Mouse (Mus musculus) megakaryocyte, embryonic 14.5 days (primary cell): ENCODE data around the gene Apaf1. TPM values are rescaled to one million over a fixed set of nuclear protein-coding genes. Genes with fewer than 3 reads are reported as not detected.

ENCODE experiments used
- H3K27me3 ChIP-seq: replicated peaks from 2 replicates; pipeline ENCODE3; 2012; ENCODE audit warnings: inconsistent platforms
- H3K36me3 ChIP-seq: replicated peaks from 2 replicates; pipeline ENCODE3; 2012; ENCODE audit warnings: low read length, inconsistent platforms, mixed read lengths
- H3K4me1 ChIP-seq: 2 replicates; pipeline ENCODE4 v1.6.1; 2012; ENCODE audit warnings: inconsistent platforms
- H3K4me3 ChIP-seq: replicated peaks from 2 replicates; pipeline ENCODE3; 2012; ENCODE audit warnings: moderate library complexity, mild to moderate bottlenecking, inconsistent platforms
- H3K9me3 ChIP-seq: 2 replicates; pipeline ENCODE4 v1.6.1; 2012; ENCODE audit warnings: inconsistent platforms
- FLI1 ChIP-seq: IDR thresholded peaks from 2 replicates; pipeline ENCODE4 v1.6.1; 2012; ENCODE audit warnings: low read length, inconsistent platforms, mixed read lengths
- GATA1 ChIP-seq: IDR thresholded peaks from 3 replicates; pipeline ENCODE4 v1.6.1; 2012; ENCODE audit warnings: mixed read lengths, low read length, inconsistent platforms, borderline replicate concordance
- polyA plus RNA-seq: library from polyadenylated mRNA; stranded (reverse); fragments of >175 nt; gene quantifications from 2 replicates; pipeline ENCODE4 v1.2.3, GENCODE M21; 2012; ENCODE audit warnings: low replicate concordance; ENCODE audit not compliant: insufficient read depth

The Apaf1 gene
- polyA plus RNA-seq, 1 experiment, result 2.9 TPM

DNA sequence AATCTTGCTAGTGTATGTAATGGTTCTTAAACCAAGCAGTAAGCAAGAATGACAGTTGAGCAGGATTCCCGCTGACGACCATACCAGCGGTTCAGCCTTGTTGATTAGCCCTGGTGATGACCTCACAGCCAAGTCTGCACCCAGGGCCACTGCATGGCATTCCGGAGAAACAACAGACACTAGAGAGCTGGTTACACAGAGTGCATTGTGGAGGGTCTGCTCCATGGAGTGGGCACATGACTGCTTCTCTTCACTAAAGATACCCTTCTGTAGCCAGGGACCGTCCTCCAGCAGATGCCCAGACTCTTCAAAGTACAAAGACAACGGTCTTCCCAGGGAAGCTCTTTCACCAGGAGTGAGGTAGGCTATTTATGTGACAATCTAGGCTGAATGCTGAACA lies 90.3 kb downstream of the Apaf1 start:
- no peak for TF ChIP-seq GATA1
- no peak for TF ChIP-seq FLI1

DNA sequence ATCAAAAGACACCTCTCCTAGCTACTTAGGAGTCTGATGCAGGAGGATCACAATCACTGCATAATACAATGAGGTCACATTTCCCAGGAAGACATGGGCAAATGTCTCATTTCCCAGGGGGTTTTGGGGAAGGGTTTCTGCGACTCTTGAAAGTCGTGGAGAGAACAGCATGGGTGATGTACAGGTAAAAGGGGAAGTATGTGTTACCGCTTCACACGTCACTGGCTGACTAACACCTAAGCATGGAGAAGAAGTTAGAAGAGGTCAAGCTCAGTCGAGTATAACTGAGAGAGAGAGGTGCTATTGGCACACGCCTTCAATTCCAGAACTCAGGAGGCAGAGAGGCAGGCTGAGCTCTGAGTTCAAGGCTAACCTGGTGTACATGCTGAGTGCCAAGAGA lies 92.2 kb downstream of the Apaf1 start:
- Histone ChIP-seq H3K27me3 (no peaks in the 10 kb centered on the region), H3K4me1 (no peaks in the 10 kb centered on the region; the same call in 1 of the 2 replicates), H3K36me3 (peaks cover 88% of the 10 kb centered on the region), H3K9me3 (no peaks in the 10 kb centered on the region), H3K4me3 (no peak overlapping the region)
- TF ChIP-seq GATA1 (no peak), FLI1 (no peak)

More for the DNA sequence above, 90.3 kb downstream of the Apaf1 start:
- no peaks in the 10 kb centered on the region; the same call in 1 of the 2 replicates for H3K4me1 ChIP-seq
- peaks cover 95% of the 10 kb centered on the region for H3K36me3 ChIP-seq
- H3K4me3 ChIP-seq, result no peak overlapping the region
- no peaks in the 10 kb centered on the region for H3K27me3 ChIP-seq
- no peaks in the 10 kb centered on the region for H3K9me3 ChIP-seq

DNA sequence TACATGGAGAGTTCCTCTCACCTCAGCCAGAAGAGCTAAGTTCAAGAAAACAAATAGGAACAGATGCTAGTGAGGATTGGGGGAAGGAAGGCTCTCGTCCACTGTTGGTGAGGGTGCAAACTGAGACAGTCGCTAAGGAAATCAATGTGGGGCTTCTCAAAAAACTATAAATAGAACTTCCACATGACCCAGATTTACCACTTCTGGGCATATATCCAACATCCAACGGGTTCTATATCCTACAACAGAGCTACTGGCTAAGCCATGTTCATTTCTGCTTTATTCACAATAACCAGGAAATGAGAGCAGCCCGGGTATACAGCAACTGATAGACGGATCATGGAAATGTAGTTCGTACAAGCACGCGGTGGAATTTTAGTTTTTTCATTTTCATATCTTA lies 99.5 kb downstream of the Apaf1 start:
- no peaks in the 10 kb centered on the region for H3K4me1 ChIP-seq
- H3K9me3 ChIP-seq, result peaks cover 15% of the 10 kb centered on the region
- H3K4me3 ChIP-seq, result no peak overlapping the region
- TF ChIP-seq GATA1 (no peak), FLI1 (no peak)
- peaks cover 41% of the 10 kb centered on the region for H3K36me3 ChIP-seq
- no peaks in the 10 kb centered on the region for H3K27me3 ChIP-seq

DNA sequence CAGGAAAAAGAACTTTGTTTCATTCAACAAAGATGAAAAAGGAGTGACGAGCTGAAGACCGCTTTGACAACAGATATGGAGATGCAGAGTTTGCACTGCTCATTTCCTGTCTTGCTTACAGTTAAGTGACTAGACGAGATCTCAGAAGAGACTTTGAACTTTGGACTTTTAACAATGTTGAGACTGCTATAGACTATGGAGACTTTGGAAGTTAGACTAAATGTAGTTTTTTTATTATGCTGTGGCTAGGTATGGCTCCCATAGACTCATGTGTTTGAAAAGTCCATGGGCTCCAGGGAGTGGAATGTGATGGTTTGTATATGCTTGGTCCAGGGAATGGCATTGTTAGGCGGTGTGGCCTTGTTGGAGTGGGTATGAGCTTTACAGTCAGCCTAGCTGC lies 100.8 kb downstream of the Apaf1 start:
- H3K4me1 ChIP-seq, result no peaks in the 10 kb centered on the region
- no peak for TF ChIP-seq FLI1
- no peak for TF ChIP-seq GATA1

DNA sequence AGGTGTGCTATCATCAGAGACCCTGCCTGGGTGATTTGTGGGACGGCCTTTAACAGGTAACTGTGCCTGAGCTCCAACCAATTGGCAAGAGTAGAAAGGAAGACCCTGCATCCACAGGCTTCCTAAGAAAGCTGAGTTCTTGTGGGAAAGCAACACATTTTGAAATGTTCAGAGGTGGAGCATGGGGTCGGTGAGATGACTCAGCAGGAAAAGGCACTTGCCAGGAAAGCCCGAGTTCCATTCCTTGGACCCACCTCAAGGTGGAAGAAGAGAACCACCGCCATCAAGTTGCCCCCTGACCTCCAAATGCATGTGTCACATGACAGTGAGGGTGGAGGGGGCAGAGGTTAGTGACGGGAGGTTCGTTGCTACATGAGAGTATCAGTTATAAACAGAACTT lies 108.1 kb downstream of the Apaf1 start:
- Histone ChIP-seq H3K4me3 (no peak overlapping the region), H3K4me1 (peaks cover 15% of the 10 kb centered on the region), H3K27me3 (peaks cover 15% of the 10 kb centered on the region), H3K36me3 (no peaks in the 10 kb centered on the region), H3K9me3 (peaks cover 11% of the 10 kb centered on the region)
- TF ChIP-seq FLI1, result no peak
- TF ChIP-seq GATA1, result no peak

More for the DNA sequence above, 100.8 kb downstream of the Apaf1 start:
- H3K9me3 ChIP-seq, result peaks cover 15% of the 10 kb centered on the region
- H3K4me3 ChIP-seq, result no peak overlapping the region
- H3K27me3 ChIP-seq, result no peaks in the 10 kb centered on the region
- peaks cover 30% of the 10 kb centered on the region for H3K36me3 ChIP-seq

DNA sequence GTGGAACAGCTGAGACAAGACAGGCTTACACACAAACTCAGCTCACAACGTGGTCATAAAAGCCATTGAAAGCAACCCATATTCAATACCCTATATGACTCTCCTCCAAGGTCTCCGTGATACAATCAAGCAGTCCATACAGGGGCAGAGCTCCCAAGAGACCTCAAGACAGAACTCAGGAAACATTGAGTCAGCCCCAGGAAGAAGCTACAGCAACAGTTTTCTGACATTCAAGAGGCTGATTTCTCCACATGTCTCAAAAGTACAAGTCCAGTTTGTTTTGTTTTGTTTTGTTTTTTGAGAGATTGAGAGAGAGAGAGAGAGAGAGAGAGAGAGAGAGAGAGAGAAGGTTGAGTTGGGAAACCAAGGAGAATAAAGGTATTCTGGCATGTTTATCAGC lies 108.5 kb downstream of the Apaf1 start:
- no peak for TF ChIP-seq FLI1
- no peak for TF ChIP-seq GATA1
- Histone ChIP-seq H3K27me3 (peaks cover 19% of the 10 kb centered on the region), H3K36me3 (no peaks in the 10 kb centered on the region), H3K4me3 (no peak overlapping the region), H3K9me3 (peaks cover 10% of the 10 kb centered on the region; the same call in 1 of the 2 replicates), H3K4me1 (peaks cover 19% of the 10 kb centered on the region)

DNA sequence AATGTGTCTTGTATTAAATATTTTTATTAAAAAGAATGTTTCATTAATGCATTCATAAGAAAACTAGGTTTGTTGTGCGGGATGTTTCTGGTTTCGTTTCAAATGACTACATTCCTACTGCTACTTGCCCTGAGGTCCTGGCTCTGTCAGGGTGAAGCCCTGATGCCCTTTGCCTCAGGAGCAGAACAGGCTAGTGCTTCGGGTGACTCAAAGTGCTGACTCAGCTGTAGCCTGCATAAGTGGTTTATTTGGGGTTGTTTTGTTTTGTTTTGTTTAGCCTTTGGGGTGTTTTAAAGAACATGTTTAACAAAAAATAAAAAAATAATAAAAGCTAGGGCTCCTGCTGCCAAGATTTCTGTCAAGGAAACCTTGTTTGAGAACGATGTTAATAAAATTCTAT lies 112.0 kb downstream of the Apaf1 start:
- Histone ChIP-seq H3K27me3 (peaks cover 54% of the 10 kb centered on the region), H3K9me3 (0 out of 2 replicates have a peak, but pooled peaks cover 6% of the 10 kb centered on the region), H3K4me3 (peak overlapping the region; percentile 62), H3K4me1 (peaks cover 22% of the 10 kb centered on the region), H3K36me3 (no peaks in the 10 kb centered on the region)
- no peak for TF ChIP-seq FLI1
- TF ChIP-seq GATA1, result no peak

DNA sequence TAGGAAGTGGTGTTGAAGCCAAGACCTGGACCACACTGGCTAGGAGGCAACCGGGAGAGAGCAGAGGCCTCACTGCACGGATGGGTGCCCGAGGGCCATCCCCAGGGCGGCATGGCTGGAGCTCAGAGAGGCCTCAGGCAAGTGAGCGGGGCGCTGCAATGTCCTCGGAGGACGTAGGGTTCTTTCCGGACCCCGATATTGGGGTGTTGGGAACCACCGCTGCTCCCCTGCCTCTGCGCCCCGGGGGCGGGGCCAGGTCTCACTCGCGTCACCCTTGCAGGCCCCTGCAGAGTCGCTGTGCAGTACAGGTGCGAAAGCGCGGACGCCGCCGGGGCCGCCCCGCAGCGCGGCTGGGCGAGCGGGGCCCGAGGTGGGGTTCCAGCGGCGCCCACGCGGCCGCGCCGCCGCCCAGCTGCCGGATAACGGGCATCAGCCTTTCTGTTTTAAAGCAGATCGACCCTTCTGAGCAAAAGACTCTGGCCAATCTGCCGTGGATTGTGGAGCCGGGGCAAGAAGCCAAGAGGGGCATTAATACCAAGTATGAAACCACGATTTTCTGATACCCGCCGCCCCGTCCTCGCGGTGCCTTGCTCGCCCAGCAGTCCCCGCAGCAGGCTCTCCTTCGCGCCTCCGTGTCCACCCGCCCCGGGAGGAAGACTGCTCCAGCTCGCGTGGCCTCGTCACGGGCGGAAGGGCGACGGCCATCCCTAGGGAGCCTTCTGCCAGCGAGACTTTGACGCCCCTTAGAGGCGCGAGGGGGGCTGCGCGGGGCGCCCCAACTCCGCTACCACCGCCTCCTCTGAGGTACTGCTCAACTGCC lies 113.0 kb downstream of the Apaf1 start:
- Histone ChIP-seq H3K9me3 (0 out of 2 replicates have a peak, but pooled peaks cover 6% of the 10 kb centered on the region), H3K4me1 (peaks cover 19% of the 10 kb centered on the region), H3K4me3 (peak overlapping the region; percentile 90), H3K36me3 (no peaks in the 10 kb centered on the region), H3K27me3 (peaks cover 63% of the 10 kb centered on the region)
- no peak for TF ChIP-seq GATA1
- TF ChIP-seq FLI1, result no peak

DNA sequence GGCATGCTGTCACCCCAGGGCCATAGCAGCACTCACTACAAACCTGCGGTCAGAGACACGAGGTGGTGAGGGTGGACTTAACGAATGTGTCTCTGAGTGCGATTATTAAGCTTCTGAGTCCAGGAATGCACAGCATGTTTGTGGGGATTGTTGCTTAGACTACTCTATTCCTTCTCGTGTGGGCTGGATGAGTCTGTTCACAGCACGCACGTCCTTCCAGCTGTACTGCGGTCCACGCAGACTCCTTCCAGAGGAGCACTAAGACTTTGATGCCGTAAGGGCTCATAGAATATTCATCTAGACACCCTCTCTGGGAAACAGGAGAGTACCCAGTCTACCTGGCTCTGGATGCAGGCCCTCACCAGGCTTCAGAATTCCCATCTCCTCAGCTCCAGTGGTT lies 114.3 kb downstream of the Apaf1 start:
- Histone ChIP-seq H3K4me1 (peaks cover 15% of the 10 kb centered on the region), H3K27me3 (peaks cover 63% of the 10 kb centered on the region), H3K4me3 (no peak overlapping the region), H3K36me3 (no peaks in the 10 kb centered on the region), H3K9me3 (0 out of 2 replicates have a peak, but pooled peaks cover 6% of the 10 kb centered on the region)
- TF ChIP-seq GATA1 (no peak), FLI1 (no peak)

DNA sequence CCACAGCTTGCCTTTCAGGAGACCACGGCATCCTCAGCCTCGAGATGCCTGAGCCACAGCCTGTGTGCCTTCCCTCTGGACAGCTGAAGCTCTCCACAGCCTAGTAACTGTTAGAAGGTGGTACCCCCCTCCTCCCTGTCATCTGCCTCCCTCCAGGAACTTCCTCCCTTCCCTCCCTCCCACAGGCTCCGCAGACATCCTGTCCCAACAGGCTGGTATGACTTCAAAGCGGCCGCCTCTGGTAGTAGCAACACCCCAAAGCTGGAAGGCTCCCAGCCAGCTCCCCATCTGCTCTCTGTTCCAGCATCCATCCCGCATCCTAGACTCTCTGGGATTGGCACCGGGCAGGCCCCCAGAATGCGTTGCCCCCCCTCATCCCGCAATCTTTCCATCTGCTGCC lies 115.7 kb downstream of the Apaf1 start:
- peaks cover 15% of the 10 kb centered on the region for H3K4me1 ChIP-seq
- H3K36me3 ChIP-seq, result no peaks in the 10 kb centered on the region
- H3K9me3 ChIP-seq, result 0 out of 2 replicates have a peak, but pooled peaks cover 6% of the 10 kb centered on the region
- peaks cover 60% of the 10 kb centered on the region for H3K27me3 ChIP-seq
- TF ChIP-seq GATA1 (no peak), FLI1 (no peak)
- no peak overlapping the region for H3K4me3 ChIP-seq
